Mouse (Mus musculus) monocyte, adult 2 months (primary cell): ENCODE data around the gene Prox1.

Source experiments
- DNase-seq, 2 experiments: peaks; one replicate each; pipeline ENCODE4 v3.0.0; 2022; ENCODE audit warnings: low spot score in 2 of 2, low read depth in 1 of 2

Gene Prox1

GRCm38 (mm10) chr1:190144416-190144815 is 26.1 kb downstream of the Prox1 start:
- DNase-seq: no peak

GRCm38 (mm10) chr1:190143593-190143992 is 26.9 kb downstream of the Prox1 start:
- DNase-seq: no peak

GRCm38 (mm10) chr1:190142584-190142983 is 27.9 kb downstream of the Prox1 start:
- no peak for DNase-seq

- DNase-seq: no peak
These were observed 30.0 kb downstream of the Prox1 start for GRCm38 (mm10) chr1:190140519-190140918.

GRCm38 (mm10) chr1:190139711-190140405 is 30.7 kb downstream of the Prox1 start:
- DNase-seq: no peak

- no peak for DNase-seq
These were observed 32.6 kb downstream of the Prox1 start for GRCm38 (mm10) chr1:190137943-190138342.

GRCm38 (mm10) chr1:190132897-190133296 is 37.6 kb downstream of the Prox1 start:
- no peak for DNase-seq

- no peak for DNase-seq
These were observed 39.6 kb downstream of the Prox1 start for GRCm38 (mm10) chr1:190130888-190131287.

GRCm38 (mm10) chr1:190129553-190129952 is 41.0 kb downstream of the Prox1 start:
- DNase-seq: no peak

- DNase-seq: no peak
These were observed 41.7 kb downstream of the Prox1 start for GRCm38 (mm10) chr1:190128674-190129322.

- DNase-seq: no peak
These were observed 42.6 kb downstream of the Prox1 start for GRCm38 (mm10) chr1:190127878-190128277.

GRCm38 (mm10) chr1:190127163-190127795 is 43.2 kb downstream of the Prox1 start:
- DNase-seq: no peak

- DNase-seq: no peak
These were observed 45.4 kb downstream of the Prox1 start for GRCm38 (mm10) chr1:190124961-190125739.

GRCm38 (mm10) chr1:190123404-190123803 is 47.1 kb downstream of the Prox1 start:
- no peak for DNase-seq

GRCm38 (mm10) chr1:190115985-190116384 is 54.5 kb downstream of the Prox1 start:
- DNase-seq: no peak

- DNase-seq: no peak
These were observed 58.8 kb downstream of the Prox1 start for GRCm38 (mm10) chr1:190111741-190112140.

- no peak for DNase-seq
These were observed 62.9 kb downstream of the Prox1 start for GRCm38 (mm10) chr1:190107587-190107986.

- no peak for DNase-seq
These were observed 63.7 kb downstream of the Prox1 start for GRCm38 (mm10) chr1:190106674-190107420.

- DNase-seq: no peak
These were observed 64.5 kb downstream of the Prox1 start for GRCm38 (mm10) chr1:190106060-190106459.

GRCm38 (mm10) chr1:190093326-190093725 is 77.2 kb downstream of the Prox1 start:
- no peak for DNase-seq

GRCm38 (mm10) chr1:190092076-190092475 is 78.4 kb downstream of the Prox1 start:
- DNase-seq: no peak
